Mouse (Mus musculus) mesoderm, embryonic 11.5 days (tissue): ENCODE measurements around the gene Rhbdf1.

Experiments used
- DNase-seq: peaks from one replicate; pipeline ENCODE4 v3.0.0-alpha.2; 2012; ENCODE audit warnings: low read depth, low spot score

The Rhbdf1 gene

GRCm38 (mm10) chr11:32221951-32222409 lies at the start of gene Rhbdf1:
Gene Rhbdf1 (minus strand): TSS chr11:32222300.
- DNase-seq = peak; percentile 66

GRCm38 (mm10) chr11:32271178-32271577 lies 49.1 kb upstream of the Rhbdf1 start:
- no peak for DNase-seq

DNA sequence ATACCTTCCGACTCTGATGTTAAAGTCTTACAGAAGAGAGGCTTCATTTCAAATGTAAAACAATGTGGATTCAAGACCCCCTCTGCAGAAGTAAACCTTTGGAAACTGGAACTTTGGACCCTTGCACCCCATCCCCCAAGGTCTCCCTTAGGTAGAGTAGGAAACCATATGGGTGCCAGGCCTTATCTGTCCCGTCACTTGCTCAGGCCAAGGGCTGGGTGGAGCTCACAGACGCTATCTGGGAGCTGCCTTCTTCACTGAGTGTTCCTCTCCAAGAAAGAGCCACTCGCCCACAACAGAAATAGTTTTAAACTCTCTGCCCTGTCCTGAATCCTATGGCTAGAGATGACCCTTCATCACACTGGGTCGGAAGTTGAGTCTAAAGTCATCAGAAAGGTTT lies 46.9 kb upstream of the Rhbdf1 start:
- DNase-seq = no peak

DNA sequence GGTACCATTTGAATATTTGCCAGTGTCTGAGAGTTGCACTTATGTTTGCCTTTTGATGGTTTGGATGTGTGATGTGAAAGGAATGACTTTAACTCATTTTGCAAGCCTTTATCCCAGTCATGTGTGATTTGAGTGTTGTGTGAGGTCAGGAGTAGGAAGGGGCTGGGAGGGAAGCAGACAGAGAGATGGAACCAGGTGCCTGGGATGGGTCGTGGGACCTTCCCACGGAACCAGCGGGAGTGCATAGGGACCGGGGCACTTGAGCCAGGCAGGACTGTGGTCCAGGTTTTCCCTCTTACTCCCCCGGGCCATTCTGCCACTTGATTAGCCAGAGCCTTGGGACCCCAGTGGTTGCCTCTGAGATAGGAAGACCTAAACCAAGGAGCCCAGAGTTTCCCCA lies 45.9 kb upstream of the Rhbdf1 start:
- no peak for DNase-seq

- DNase-seq = peak; percentile 96
Observed at GRCm38 (mm10) chr11:32267188-32267884, 45.2 kb upstream of the Rhbdf1 start, which contains the start of gene Nprl3. Gene Nprl3 (minus strand): TSS chr11:32267707.

DNA sequence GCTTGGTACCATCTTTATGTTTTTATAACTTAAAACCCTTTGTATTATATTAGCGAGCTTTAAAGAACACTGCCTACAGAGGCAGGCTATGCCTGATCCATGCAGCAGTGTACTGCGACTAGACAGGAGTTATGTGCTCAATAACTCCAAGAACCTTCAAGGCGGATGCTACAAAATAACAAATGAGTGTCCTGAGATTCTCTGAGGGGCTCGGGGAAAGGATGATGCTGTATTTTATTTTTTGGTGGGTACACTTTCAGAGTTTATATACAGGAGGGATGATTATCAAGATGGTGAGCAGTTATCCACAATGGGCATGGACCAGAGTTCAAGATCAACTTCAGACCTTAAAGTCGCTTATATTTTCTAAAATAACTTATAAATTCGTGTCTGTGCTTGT lies 44.7 kb upstream of the Rhbdf1 start:
- no peak for DNase-seq

DNA sequence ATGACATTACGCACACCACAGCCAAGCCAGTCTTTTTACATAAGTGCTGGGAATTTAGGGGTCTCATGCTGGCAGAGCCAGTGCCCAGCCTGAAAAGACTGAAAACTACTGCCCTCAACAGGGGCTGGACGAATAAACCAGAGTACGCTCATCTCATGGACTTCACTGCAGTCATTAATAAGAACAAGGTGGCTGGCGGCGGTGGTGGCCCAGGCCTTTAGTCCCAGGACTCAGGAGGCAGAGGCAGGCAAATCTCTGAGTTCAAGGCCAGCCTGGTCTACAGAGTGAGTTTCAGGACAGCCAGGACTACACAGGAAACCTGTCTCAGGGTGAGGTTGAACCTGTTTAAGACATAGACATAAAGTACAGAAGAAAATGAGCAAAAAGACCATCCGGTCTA lies 44.1 kb upstream of the Rhbdf1 start:
- DNase-seq = no peak

- no peak for DNase-seq
Observed at GRCm38 (mm10) chr11:32265117-32265738, 43.1 kb upstream of the Rhbdf1 start.

DNA sequence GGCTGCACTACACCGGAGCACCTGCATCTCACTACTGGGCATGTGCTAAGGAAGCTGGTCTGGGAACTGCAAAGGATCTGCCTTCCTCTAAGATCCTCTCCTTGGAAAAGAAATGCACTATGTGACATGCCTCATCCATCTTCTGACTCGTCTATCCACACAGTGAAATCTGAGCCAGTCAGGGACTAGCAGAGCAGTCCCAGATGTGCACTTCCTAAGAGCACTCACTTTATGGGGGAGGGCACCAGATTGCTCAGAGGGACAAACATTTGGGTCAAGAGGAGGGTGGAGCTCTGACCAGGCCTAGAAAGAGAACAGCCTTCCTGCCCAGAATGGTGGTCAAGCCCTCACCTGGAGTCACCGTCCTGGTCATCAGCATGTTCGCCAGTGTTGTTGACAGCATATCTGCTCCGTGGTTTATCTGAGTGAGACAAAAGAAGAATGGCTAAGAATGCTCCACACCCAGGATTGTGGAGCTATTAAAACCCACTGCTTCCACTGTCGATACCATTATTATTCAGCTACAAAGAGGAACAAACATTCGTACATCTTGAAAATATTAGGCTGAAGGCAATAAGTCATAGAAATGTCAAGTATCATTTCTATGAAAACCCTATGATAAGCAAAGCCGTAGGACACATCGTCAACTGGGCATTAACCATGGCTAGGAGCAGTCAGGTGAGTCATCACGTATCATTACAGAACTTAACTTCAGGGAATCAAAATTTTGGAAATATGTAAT lies 40.7 kb upstream of the Rhbdf1 start:
- DNase-seq = peak; percentile 73

- DNase-seq = no peak
Observed at GRCm38 (mm10) chr11:32256566-32256965, 34.5 kb upstream of the Rhbdf1 start.

DNA sequence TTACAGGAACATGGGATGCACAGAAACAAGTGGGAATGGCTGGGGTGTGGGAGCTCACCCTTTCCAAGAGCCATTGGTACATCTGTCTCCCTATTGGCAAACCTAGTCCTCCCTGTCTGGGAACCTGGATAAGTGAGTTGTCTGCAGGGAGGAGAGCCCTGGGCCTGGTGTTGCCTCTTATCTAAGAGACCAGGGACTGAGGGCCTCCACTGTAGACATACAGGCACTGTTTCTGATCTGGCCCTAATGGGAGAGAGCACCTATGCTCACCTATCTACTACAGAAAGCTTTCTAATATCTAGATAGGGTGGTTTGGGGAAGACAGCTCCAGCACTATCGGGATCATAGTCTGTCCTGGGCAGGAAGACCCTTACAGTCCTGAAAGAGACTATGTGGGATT lies 34.0 kb upstream of the Rhbdf1 start:
- DNase-seq = no peak

- no peak for DNase-seq
Observed at GRCm38 (mm10) chr11:32253121-32253520, 31.0 kb upstream of the Rhbdf1 start.

- no peak for DNase-seq
Observed at GRCm38 (mm10) chr11:32250880-32251763, 29.0 kb upstream of the Rhbdf1 start.

DNA sequence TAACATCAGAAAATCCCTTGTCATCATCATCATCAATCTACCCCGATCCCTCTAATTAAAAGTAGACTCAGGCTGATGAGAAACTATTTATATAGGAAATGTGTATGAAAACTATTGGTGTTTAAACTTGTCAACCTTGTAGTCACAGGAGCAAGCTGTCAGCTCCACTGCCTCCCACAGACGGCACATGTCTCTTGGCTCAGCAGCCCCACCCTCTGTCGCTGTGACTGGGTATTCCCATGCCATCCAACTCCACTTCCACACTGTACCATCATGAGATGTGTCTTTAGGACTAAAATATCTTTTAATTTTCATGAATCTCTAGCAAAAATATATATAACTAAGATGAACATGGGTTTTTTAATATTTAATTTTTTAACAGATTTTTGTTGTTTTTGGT lies 26.2 kb upstream of the Rhbdf1 start:
- no peak for DNase-seq

DNA sequence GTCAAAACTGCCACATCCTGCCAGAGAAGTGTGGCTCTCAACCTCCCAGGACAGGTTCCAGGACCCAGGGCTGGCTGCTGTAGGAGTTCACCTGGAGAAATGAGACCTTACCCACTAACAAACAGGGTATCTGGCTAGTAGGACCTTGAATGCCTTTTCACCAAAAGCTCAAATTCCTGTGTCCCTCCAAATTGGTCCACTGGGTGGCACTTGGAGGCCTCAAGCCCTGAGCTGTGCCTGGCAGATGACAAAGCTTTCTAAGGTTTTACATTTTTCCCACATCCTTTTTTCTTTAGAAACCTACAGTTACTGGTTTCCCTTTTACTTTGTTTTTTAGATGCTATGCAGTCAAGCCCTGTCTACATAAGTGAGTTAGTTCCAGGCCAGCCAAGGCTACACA lies 25.0 kb upstream of the Rhbdf1 start:
- no peak for DNase-seq

GRCm38 (mm10) chr11:32245614-32246013 lies 23.5 kb upstream of the Rhbdf1 start:
- no peak for DNase-seq

- no peak for DNase-seq
Observed at GRCm38 (mm10) chr11:32244617-32245016, 22.5 kb upstream of the Rhbdf1 start.

DNA sequence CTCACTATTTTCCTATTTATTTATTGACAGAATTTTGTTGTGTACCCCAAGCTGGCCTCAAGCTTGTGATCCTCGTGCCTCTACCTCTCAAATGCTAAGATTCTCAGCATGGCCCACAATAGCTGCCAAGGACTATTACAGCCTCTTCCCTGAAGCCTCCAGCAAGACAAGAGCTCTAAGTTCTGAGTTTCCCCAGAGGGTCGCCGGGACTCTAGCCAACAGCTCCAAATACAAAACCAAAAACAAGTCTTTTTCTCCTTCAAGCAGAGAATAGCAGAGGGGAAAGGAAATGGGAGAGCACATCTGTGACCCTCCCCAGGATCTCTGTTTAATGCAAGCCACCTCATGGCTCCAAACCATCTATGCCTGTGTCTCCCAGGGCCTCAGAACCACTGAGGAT lies 22.0 kb upstream of the Rhbdf1 start:
- no peak for DNase-seq

GRCm38 (mm10) chr11:32243205-32243955 lies 21.3 kb upstream of the Rhbdf1 start:
- DNase-seq = no peak

- DNase-seq = no peak
Observed at GRCm38 (mm10) chr11:32242209-32242608, 20.1 kb upstream of the Rhbdf1 start.

- no peak for DNase-seq
Observed at GRCm38 (mm10) chr11:32241391-32241790, 19.3 kb upstream of the Rhbdf1 start.
